Mouse (Mus musculus): Measurements from ENCODE around the gene Cpd. TPM values are rescaled to one million over a fixed set of nuclear protein-coding genes. Genes with fewer than 3 reads are reported as not detected.

Cpd gene
- polyA plus RNA-seq, 1 experiment from 2014 or later: 10.3 TPM

- Histone ChIP-seq H3K4me3 (no peak overlapping the region), H3K27ac (no peak overlapping the region), H3K36me3 (peaks cover 77% of the 10 kb centered on the region), H3K27me3 (no peaks in the 10 kb centered on the region), H3K9me3 (no peaks in the 10 kb centered on the region), H3K9ac (no peak overlapping the region), H3K4me1 (0 out of 2 replicates have a peak, but pooled peaks cover 1% of the 10 kb centered on the region), H3K4me2 (replicated peaks) (no peak overlapping the region)
- ATAC-seq (ENCODE audit: low FRiP score, low read depth): no peak
- WGBS: 90% methylated on average over 3 of the region's 3 CpGs
These were observed 116.2 kb downstream of the Cpd start for GRCm38 (mm10) chr11:76730650-76731049.

Other genes starting within 250 kb of the Cpd start
- 37.5 and 38.0 TPM in 2 replicates for gene Abr, start 224.7 kb downstream of the Cpd start, polyA plus RNA-seq (2015; fragmentation: Nextera tagmentation; extraction: Ambion mirVana)
- 5.0 and 6.5 TPM in 2 replicates for gene Bhlha9, start 174.5 kb downstream of the Cpd start, polyA plus RNA-seq (2015; fragmentation: Nextera tagmentation; extraction: Ambion mirVana)
- 0.32 and 0.37 TPM in 2 replicates for gene Trarg1, start 167.2 kb downstream of the Cpd start, polyA plus RNA-seq (2015; fragmentation: Nextera tagmentation; extraction: Ambion mirVana)
- gene Gosr1, start 83.4 kb downstream of the Cpd start, polyA plus RNA-seq (2015; fragmentation: Nextera tagmentation; extraction: Ambion mirVana): 22.3 and 24.0 TPM in 2 replicates
- not detected in 2 replicates for gene Tmigd1, start 55.1 kb upstream of the Cpd start, polyA plus RNA-seq (2015; fragmentation: Nextera tagmentation; extraction: Ambion mirVana)
- 185 and 190 TPM in 2 replicates for gene Blmh, start 77.8 kb upstream of the Cpd start, polyA plus RNA-seq (2015; fragmentation: Nextera tagmentation; extraction: Ambion mirVana)
- 0.33 and 0.77 TPM in 2 replicates for gene Slc6a4, start 151.6 kb upstream of the Cpd start, polyA plus RNA-seq (2015; fragmentation: Nextera tagmentation; extraction: Ambion mirVana)
- 79.3 and 92.7 TPM in 2 replicates for gene Nsrp1, start 231.4 kb upstream of the Cpd start, polyA plus RNA-seq (2015; fragmentation: Nextera tagmentation; extraction: Ambion mirVana)

All from limb, embryonic 13.5 days (tissue).